ENCODE assay signal across 8 mouse cellular contexts in genomic region chr14:16364161-16364831, GRCm38 (mm10). TPM values are rescaled to one million over a fixed set of nuclear protein-coding genes. Genes with fewer than 3 reads are reported as not detected.
A peak's percentile ranks its signal among the peaks of the same experiment; 100 is the strongest.
DNase-seq lines count a peak whose midpoint lies in the region; ATAC-seq and TF ChIP-seq lines count a peak whose summit lies in the region.

No protein-coding gene starts in this region.

- no peaks in the 10 kb centered on the region for H3K36me3 ChIP-seq in ES-E14 (ENCODE audit: control insufficient read depth, insufficient read depth, low read length, poor library complexity, severe bottlenecking)
- H3K36me3 ChIP-seq in forebrain, embryonic 10.5 days (replicated peaks), result peaks cover 3% of the 10 kb centered on the region; the same call in 1 of the 2 replicates
- H3K36me3 ChIP-seq in heart, embryonic 16.5 days (ENCODE audit: control insufficient read depth, insufficient read depth), result no peaks in the 10 kb centered on the region
- H3K36me3 ChIP-seq in liver, postnatal 0 days (replicated peaks; ENCODE audit: insufficient read depth, low read length), result no peaks in the 10 kb centered on the region; the same call in 1 of the 2 replicates
- no peaks in the 10 kb centered on the region for H3K36me3 ChIP-seq in neural tube, embryonic 15.5 days
- no peaks in the 10 kb centered on the region for H3K36me3 ChIP-seq in thymus, adult 2 months (ENCODE audit: control insufficient read depth, insufficient read depth, low read length)

- no peaks in the 10 kb centered on the region for H3K9me3 ChIP-seq in ES-E14 (ENCODE audit: control insufficient read depth, insufficient read depth, low read depth, low read length)
- no peaks in the 10 kb centered on the region for H3K9me3 ChIP-seq in forebrain, embryonic 10.5 days
- no peaks in the 10 kb centered on the region for H3K9me3 ChIP-seq in heart, embryonic 16.5 days (replicated peaks; ENCODE audit: control insufficient read depth, low read length)
- H3K9me3 ChIP-seq in liver, postnatal 0 days (ENCODE audit: low read length), result no peaks in the 10 kb centered on the region
- H3K9me3 ChIP-seq in neural tube, embryonic 15.5 days (replicated peaks), result no peaks in the 10 kb centered on the region

- no peak overlapping the region for H3K27ac ChIP-seq in ES-E14 (ENCODE audit: insufficient read depth, low read depth, low read length, poor library complexity, severe bottlenecking)
- peak overlapping the region; percentile 99 for H3K27ac ChIP-seq in forebrain, embryonic 10.5 days
- H3K27ac ChIP-seq in heart, embryonic 16.5 days (ENCODE audit: low read length), result peak overlapping the region; percentile 94
- peak overlapping the region; percentile 97 for H3K27ac ChIP-seq in liver, postnatal 0 days (ENCODE audit: low read depth)
- peak overlapping the region; percentile 99 for H3K27ac ChIP-seq in neural tube, embryonic 15.5 days (replicated peaks)
- peak overlapping the region; percentile 90 for H3K27ac ChIP-seq in thymus, adult 2 months (ENCODE audit: control insufficient read depth, insufficient read depth, low read length)

- no peaks in the 10 kb centered on the region for H3K27me3 ChIP-seq in forebrain, embryonic 10.5 days (ENCODE audit: poor library complexity, severe bottlenecking)
- H3K27me3 ChIP-seq in heart, embryonic 16.5 days (ENCODE audit: control insufficient read depth, insufficient read depth, low read length), result no peaks in the 10 kb centered on the region
- no peaks in the 10 kb centered on the region for H3K27me3 ChIP-seq in liver, postnatal 0 days (ENCODE audit: insufficient read depth, low read length)
- no peaks in the 10 kb centered on the region for H3K27me3 ChIP-seq in neural tube, embryonic 15.5 days (replicated peaks)
- no peaks in the 10 kb centered on the region for H3K27me3 ChIP-seq in thymus, adult 2 months (ENCODE audit: control insufficient read depth, insufficient read depth, low read length)

- ATAC-seq in heart, embryonic 16.5 days (replicated peaks; ENCODE audit: extremely low read depth, insufficient read depth, low FRiP score), result peak; percentile 73
- ATAC-seq in liver, postnatal 0 days, result peak; percentile 44
- ATAC-seq in neural tube, embryonic 15.5 days (ENCODE audit: low FRiP score), result peak; percentile 74

- TF ChIP-seq EP300 in liver, postnatal 0 days (IDR thresholded peaks at IDR 0.05; ENCODE audit: low read depth), result no peak

- in situ Hi-C loops in ES-E14 (cut with MboI; ENCODE audit: low sequenced_read_pairs in 2 of 2, unreplicated experiment in 2 of 2), result no loop called here

- H3K4me3 ChIP-seq in ES-E14 (ENCODE audit: insufficient read depth in 1 of 2, low read depth in 1 of 2, low read length in 2 of 2, poor library complexity in 1 of 2, severe bottlenecking in 1 of 2), result peak overlapping the region; percentile 75 to 99
- peak overlapping the region; percentile 93 for H3K4me3 ChIP-seq in forebrain, embryonic 10.5 days
- H3K4me3 ChIP-seq in heart, embryonic 16.5 days (ENCODE audit: low read length), result peak overlapping the region; percentile 69
- peak overlapping the region; percentile 79 for H3K4me3 ChIP-seq in liver, postnatal 0 days (ENCODE audit: low read depth, low read length)
- H3K4me3 ChIP-seq in neural tube, embryonic 15.5 days (replicated peaks), result peak overlapping the region; percentile 55
- H3K4me3 ChIP-seq in thymus, adult 2 months (ENCODE audit: control insufficient read depth, insufficient read depth, low read length), result peak overlapping the region; percentile 89

- 0 out of 2 replicates have a peak, but pooled peaks have one; percentile 19 for TF ChIP-seq CTCF in liver, postnatal 0 days (IDR thresholded peaks at IDR 0.05; ENCODE audit: low read depth)
- TF ChIP-seq CTCF in thymus, adult 2 months (IDR thresholded peaks at IDR 0.05; ENCODE audit: borderline replicate concordance, control insufficient read depth, extremely low read depth, insufficient read depth, low read length, poor library complexity), result peak; percentile 12; the same call in 1 of the 2 replicates

- TF ChIP-seq POLR2A in thymus, adult 2 months (IDR thresholded peaks at IDR 0.05; ENCODE audit: control insufficient read depth, extremely low read depth, insufficient read depth, low read length, poor library complexity), result no peak

- under 1% methylated on average over 26 of the region's 32 CpGs for WGBS in forebrain, embryonic 10.5 days
- 1% methylated on average over 29 of the region's 32 CpGs for WGBS in heart, embryonic 16.5 days
- WGBS in liver, postnatal 0 days (ENCODE audit: insufficient replicate concordance), result under 1% methylated on average over 26 of the region's 32 CpGs
- under 1% methylated on average over 26 of the region's 32 CpGs for WGBS in neural tube, embryonic 15.5 days
- under 1% methylated on average over 26 of the region's 32 CpGs for WGBS in thymus, adult 2 months

- peak; percentile 13 for DNase-seq in ES-E14 (ENCODE audit: low read depth, low spot score)
- peak; percentile 82 for DNase-seq in brain, adult 2 months (ENCODE audit: low read depth, low spot score)
- DNase-seq in forebrain, embryonic 10.5 days (ENCODE audit: extremely low spot score, low spot score), result peak; percentile 76
- DNase-seq in kidney, postnatal 25 days, result peak; percentile 80 to 86
- peak; percentile 37 for DNase-seq in liver, postnatal 0 days
- DNase-seq in thymus, adult 2 months, result peak; percentile 74

- 0 out of 4 replicates have a peak, but pooled peaks cover 0 to 2% of the 10 kb centered on the region in 2 experiments for H3K4me1 ChIP-seq in ES-E14 (ENCODE audit: control insufficient read depth in 2 of 2, insufficient read depth in 2 of 2, low read length in 2 of 2, poor library complexity in 1 of 2)
- peaks cover 28% of the 10 kb centered on the region for H3K4me1 ChIP-seq in forebrain, embryonic 10.5 days
- peaks cover 17% of the 10 kb centered on the region for H3K4me1 ChIP-seq in heart, embryonic 16.5 days (ENCODE audit: control insufficient read depth, insufficient read depth, low read length)
- H3K4me1 ChIP-seq in liver, postnatal 0 days (ENCODE audit: insufficient read depth), result peaks cover 22% of the 10 kb centered on the region
- H3K4me1 ChIP-seq in neural tube, embryonic 15.5 days, result peaks cover 23% of the 10 kb centered on the region
- peaks cover 3% of the 10 kb centered on the region; the same call in 1 of the 2 replicates for H3K4me1 ChIP-seq in thymus, adult 2 months (replicated peaks; ENCODE audit: control insufficient read depth, insufficient read depth, low read length)

- H3K4me2 ChIP-seq in heart, embryonic 16.5 days (ENCODE audit: low read depth, low read length), result peak overlapping the region; percentile 84
- H3K4me2 ChIP-seq in liver, postnatal 0 days (ENCODE audit: low read depth, low read length), result peak overlapping the region; percentile 92
- peak overlapping the region; percentile 64 for H3K4me2 ChIP-seq in neural tube, embryonic 15.5 days

- H3K9ac ChIP-seq in ES-E14 (ENCODE audit: insufficient read depth, low read depth, low read length, poor library complexity, severe bottlenecking), result peak overlapping the region; percentile 73
- peak overlapping the region; percentile 95 for H3K9ac ChIP-seq in heart, embryonic 16.5 days (ENCODE audit: low read length)
- peak overlapping the region; percentile 95 for H3K9ac ChIP-seq in liver, postnatal 0 days (replicated peaks)
- peak overlapping the region; percentile 61 for H3K9ac ChIP-seq in neural tube, embryonic 15.5 days (replicated peaks)

TF ChIP-seq in ES-E14, 5 proteins besides CTCF, POLR2A, EP300 and RAD21:
- TF ChIP-seq CHD2 (IDR thresholded peaks at IDR 0.05; ENCODE audit: low read depth, low read length), result no peak
- no peak for TF ChIP-seq ZC3H11A (IDR thresholded peaks at IDR 0.05; ENCODE audit: borderline replicate concordance, low read depth, low read length)
- TF ChIP-seq MAFK (IDR thresholded peaks at IDR 0.05; ENCODE audit: insufficient read depth, low read depth, low read length), result no peak
- no peak for TF ChIP-seq HCFC1 (IDR thresholded peaks at IDR 0.05; ENCODE audit: borderline replicate concordance, insufficient read depth, low read length)
- TF ChIP-seq ZNF384 (IDR thresholded peaks at IDR 0.05; ENCODE audit: low read depth, low read length), result no peak

RNA-seq across cellular contexts. Expression of gene Top2b, which starts 0.7 kb away (rescaled TPM):
- total RNA-seq in ES-E14 (2012; rRNA removed), result 13.2 and 27.1 TPM in 2 replicates
- 68.7 and 71.4 TPM in 2 replicates for polyA plus RNA-seq in forebrain, embryonic 10.5 days (2016; fragmentation: Nextera tagmentation; extraction: Ambion mirVana)
- 23.4 and 24.9 TPM in 2 replicates for polyA plus RNA-seq in heart, embryonic 16.5 days (2015; fragmentation: Nextera tagmentation; extraction: Ambion mirVana)
- polyA plus RNA-seq in liver, postnatal 0 days (2015; fragmentation: Nextera tagmentation; extraction: Ambion mirVana), result 8.8 and 9.3 TPM in 2 replicates
- polyA plus RNA-seq in neural tube, embryonic 15.5 days (2015; fragmentation: Nextera tagmentation; extraction: Ambion mirVana), result 57.7 and 60.3 TPM in 2 replicates
- polyA plus RNA-seq in thymus, adult 2 months (2012; rRNA removed), result 31.2 and 37.2 TPM in 2 replicates

Comparison
In these comparisons a context has a peak if more than half of its experiments do, and no peak if none do; other contexts are left out.
1. DNase-seq: peak in every context shown above with its lines; median percentile 83 in kidney, postnatal 25 days; 82 in brain, adult 2 months; 76 in forebrain, embryonic 10.5 days; 74 in thymus, adult 2 months; 37 in liver, postnatal 0 days; 13 in ES-E14.